Mouse (Mus musculus) testis, adult 2 months (tissue): ENCODE measurements around the gene Boc.

ENCODE experiments used
- CTCF ChIP-seq: fragments of 200-500 bp; IDR thresholded peaks from 2 replicates; pipeline ENCODE4 v1.5.1; 2012; ENCODE audit warnings: low read depth, mild to moderate bottlenecking, inconsistent platforms, low read length, moderate library complexity; ENCODE audit not compliant: control insufficient read depth, insufficient read depth, insufficient replicate concordance
- POLR2A ChIP-seq: fragments of 200-500 bp; IDR thresholded peaks from 2 replicates; pipeline ENCODE4 v1.6.1; 2012; ENCODE audit warnings: low read depth, mild to moderate bottlenecking, inconsistent platforms, low read length, moderate library complexity; ENCODE audit not compliant: control insufficient read depth

DNA sequence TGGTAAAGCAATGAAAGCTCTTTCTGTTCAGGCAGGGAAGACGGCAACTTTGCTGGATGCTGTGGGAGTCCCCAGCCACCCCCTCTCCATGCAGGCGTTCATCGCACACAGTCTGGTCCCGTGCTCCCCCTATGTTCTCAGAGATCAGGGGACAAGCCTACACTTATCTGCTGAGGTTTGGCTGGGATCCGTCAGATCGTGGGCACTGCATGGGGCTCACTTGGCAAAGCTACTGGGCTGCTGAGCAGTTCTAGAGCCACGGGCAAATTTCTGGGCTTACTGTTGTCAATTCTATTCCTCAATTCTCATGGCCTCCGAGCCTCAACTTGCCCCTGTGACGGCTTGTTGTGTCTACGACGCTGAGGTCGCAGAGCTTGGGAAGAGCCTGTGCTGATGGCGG, 49.9 kb downstream of the Boc start:
- TF ChIP-seq POLR2A = no peak
- no peak for TF ChIP-seq CTCF
